Mouse (Mus musculus): ENCODE measurements at regions not wholly inside any gene's neighbourhood (a gene's known extent, or its start where the extent isn't known, plus 50 kb on each side); places are given as distances from the start of the nearest gene placed in this dataset.

DNA sequence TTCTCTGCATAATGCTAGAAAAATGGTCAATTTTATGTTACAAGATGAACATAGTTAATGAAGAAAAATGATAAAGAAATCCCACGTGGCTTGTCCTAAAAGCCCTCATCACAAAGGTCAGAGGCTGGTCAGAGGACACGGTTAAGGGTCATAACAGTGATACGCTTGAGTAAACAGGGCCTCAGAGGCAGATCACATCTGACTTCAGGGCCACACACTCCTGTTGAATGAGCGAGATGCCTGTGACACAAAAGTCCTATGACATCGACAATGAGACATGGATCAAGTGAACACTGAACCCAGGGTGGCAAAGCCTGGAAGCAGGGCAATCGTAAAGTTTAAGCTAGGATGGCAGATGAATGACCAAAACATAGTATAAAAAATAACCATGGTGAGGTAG lies 61.0 kb upstream of the Gm6993 start:
- Histone ChIP-seq H3K4me3 (replicated peaks) (no peak overlapping the region), H3K4me2 (no peak overlapping the region), H3K9ac (no peak overlapping the region), H3K27me3 (no peaks in the 10 kb centered on the region), H3K9me3 (replicated peaks) (no peaks in the 10 kb centered on the region), H3K36me3 (no peaks in the 10 kb centered on the region), H3K4me1 (replicated peaks) (no peaks in the 10 kb centered on the region), H3K27ac (no peak overlapping the region)
- WGBS (ENCODE audit: insufficient replicate concordance) = 59% methylated on average over 6 of the region's 6 CpGs
- no peak for DNase-seq
- ATAC-seq (ENCODE audit: low read depth) = no peak

DNA sequence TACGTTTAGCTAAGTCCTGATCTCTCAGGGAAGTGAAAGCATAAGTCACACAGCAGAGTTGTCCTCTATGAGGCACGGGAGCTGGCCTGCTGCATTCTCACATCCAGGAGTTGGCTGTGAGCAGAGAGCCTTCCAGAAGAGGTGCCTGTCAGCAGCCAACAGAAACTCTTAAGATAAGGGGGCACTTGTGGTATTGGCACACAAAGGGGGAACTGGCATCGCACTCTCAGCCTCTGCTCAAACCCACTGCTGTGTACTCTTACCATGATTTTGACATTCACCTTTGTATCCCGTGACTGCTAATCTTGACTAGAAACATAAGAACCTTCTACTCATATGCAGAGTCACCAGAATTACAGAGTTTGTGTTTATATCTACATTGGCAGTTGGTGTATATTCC lies 56.9 kb upstream of the Gm6993 start:
- no peaks in the 10 kb centered on the region for H3K4me1 ChIP-seq (replicated peaks)
- ATAC-seq (ENCODE audit: low read depth) = no peak

DNA sequence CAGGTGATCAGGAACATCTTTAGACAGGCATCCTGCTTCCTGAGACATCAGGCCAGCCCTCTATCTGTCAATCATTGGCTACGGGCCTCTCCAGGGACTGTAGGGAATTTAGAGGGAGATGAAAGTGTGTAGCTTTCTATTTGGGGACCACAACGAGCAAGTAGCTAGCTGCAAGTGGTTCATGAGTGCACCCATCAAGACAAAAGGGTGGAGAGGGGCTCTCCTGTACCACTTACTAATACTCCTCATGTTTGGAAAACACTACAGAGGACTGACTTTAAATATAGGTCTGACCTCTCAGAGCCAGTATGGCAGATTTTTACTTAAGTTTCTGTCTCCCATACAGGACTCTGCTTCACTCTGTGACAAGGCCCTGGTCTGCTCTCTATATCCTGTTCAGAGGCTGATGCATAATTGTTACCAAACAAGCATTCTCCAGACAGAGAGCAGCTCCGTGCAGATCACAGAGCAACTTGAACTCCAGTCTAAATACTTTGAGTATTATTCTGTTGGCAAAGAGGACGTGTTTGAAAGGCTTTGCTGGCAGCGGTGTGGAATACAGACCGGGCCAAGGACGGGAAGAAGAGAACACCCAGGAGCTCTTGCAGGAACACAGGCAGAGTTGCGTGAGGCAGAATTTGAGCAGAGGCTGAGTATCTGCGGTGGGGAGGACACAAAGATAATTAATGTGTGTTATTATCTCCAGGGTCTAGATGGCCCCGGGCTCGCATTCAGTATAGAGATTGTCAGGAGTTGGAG lies 56.2 kb upstream of the Gm6993 start:
- no peak overlapping the region for H3K27ac ChIP-seq
- DNase-seq = no peak
- no peak overlapping the region for H3K9ac ChIP-seq
- 59% methylated on average over 11 of the region's 11 CpGs for WGBS (ENCODE audit: insufficient replicate concordance)
- no peaks in the 10 kb centered on the region for H3K9me3 ChIP-seq (replicated peaks)
- H3K36me3 ChIP-seq = no peaks in the 10 kb centered on the region
- ATAC-seq (ENCODE audit: low read depth) = no peak
- no peaks in the 10 kb centered on the region for H3K27me3 ChIP-seq
- no peak overlapping the region for H3K4me3 ChIP-seq (replicated peaks)
- H3K4me2 ChIP-seq = no peak overlapping the region
- no peaks in the 10 kb centered on the region for H3K4me1 ChIP-seq (replicated peaks)

More for the DNA sequence above, 56.9 kb upstream of the Gm6993 start:
- Histone ChIP-seq H3K4me3 (replicated peaks) (no peak overlapping the region), H3K9me3 (replicated peaks) (no peaks in the 10 kb centered on the region), H3K9ac (no peak overlapping the region), H3K36me3 (no peaks in the 10 kb centered on the region), H3K4me2 (no peak overlapping the region), H3K27ac (no peak overlapping the region), H3K27me3 (no peaks in the 10 kb centered on the region)
- no peak for DNase-seq
- WGBS (ENCODE audit: insufficient replicate concordance) = 61% methylated on average over 4 of the region's 4 CpGs

DNA sequence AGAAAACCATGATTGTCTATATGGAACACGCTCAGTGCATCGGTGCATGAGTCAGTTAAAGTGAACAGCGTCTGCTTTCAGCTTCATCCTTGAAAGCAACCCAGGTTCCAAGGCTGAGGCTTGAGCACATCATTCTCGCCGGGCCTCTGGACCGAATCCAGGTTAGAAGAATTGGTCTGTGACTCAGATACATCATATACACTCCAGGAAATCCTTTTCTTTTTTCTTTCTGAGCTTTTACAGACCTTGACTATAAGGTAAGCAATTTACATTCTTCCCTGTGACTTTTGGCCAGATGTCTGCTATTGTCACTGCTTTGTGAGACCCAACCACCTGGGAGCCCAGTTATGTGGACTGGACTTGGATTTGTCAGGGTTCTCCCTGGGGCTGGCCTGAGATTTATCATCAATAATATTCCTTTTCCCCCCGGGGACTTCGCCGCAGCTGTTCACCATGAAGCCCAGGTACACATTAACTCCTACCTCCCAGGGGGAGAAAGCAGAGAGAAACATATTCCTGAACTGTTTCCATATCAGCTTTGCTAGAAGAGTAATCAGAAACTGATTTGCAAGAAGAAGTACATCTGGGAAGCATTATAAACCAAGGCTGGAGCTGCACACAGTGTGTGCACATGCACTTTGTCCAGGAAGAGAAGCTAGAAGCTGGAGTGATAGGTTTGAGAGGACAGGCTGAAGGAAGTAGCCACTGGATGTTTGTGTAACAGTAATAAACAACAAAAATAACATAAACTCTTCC lies 55.2 kb upstream of the Gm6993 start:
- ATAC-seq (ENCODE audit: low read depth) (no peak), DNase-seq (no peak)
- Histone ChIP-seq H3K9ac (no peak overlapping the region), H3K4me3 (replicated peaks) (no peak overlapping the region), H3K4me1 (replicated peaks) (no peaks in the 10 kb centered on the region), H3K9me3 (replicated peaks) (no peaks in the 10 kb centered on the region), H3K27ac (no peak overlapping the region), H3K36me3 (no peaks in the 10 kb centered on the region), H3K4me2 (no peak overlapping the region), H3K27me3 (no peaks in the 10 kb centered on the region)
- 70% methylated on average over 9 of the region's 9 CpGs for WGBS (ENCODE audit: insufficient replicate concordance)

DNA sequence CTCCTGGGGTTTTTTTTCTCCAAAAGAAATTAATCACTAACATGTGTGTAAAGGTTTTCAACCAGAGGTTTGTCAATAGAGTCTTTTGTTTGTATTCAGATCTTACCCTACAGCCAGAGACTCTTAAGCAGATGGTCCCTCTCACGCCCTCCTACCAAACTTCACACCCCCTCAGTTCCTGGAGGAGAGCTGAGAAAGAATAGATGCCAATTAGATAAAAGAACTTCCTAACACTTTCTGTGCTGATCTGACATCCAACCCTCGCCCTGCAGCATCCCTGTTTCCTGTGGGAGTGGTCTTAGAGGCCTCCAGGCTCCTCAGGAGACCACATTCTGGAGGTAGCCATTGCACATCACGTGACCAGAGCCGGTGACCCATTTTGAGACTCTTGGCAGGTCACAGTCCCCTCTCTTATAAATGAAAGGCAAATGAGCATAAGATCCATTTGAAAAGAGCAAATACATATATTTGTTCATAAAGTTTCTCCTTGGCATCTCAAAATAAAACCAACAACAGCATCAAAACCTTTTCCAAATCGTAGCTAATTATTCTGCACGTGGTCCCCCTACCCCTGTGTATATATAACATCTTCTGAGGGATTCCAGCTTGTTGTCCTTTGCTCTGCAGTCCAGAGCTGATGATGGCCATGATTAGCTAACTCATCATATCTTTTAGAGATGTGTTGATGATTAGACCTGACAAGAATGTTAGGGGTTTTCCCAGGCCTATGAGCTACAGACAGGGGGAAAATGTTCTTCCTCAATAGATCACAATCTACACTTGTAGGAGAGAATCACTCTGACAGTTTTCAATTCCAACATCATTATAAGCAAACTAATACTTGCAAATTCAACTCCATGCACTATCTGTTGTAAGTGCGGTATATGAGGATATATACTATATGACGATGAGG lies 54.4 kb upstream of the Gm6993 start:
- WGBS (ENCODE audit: insufficient replicate concordance) = 49% methylated on average over 8 of the region's 8 CpGs
- no peak overlapping the region for H3K4me3 ChIP-seq (replicated peaks)
- H3K4me2 ChIP-seq = no peak overlapping the region
- no peaks in the 10 kb centered on the region for H3K27me3 ChIP-seq
- H3K36me3 ChIP-seq = no peaks in the 10 kb centered on the region
- DNase-seq = no peak
- H3K27ac ChIP-seq = no peak overlapping the region
- no peak overlapping the region for H3K9ac ChIP-seq
- H3K4me1 ChIP-seq (replicated peaks) = no peaks in the 10 kb centered on the region
- no peak for ATAC-seq (ENCODE audit: low read depth)
- no peaks in the 10 kb centered on the region for H3K9me3 ChIP-seq (replicated peaks)

DNA sequence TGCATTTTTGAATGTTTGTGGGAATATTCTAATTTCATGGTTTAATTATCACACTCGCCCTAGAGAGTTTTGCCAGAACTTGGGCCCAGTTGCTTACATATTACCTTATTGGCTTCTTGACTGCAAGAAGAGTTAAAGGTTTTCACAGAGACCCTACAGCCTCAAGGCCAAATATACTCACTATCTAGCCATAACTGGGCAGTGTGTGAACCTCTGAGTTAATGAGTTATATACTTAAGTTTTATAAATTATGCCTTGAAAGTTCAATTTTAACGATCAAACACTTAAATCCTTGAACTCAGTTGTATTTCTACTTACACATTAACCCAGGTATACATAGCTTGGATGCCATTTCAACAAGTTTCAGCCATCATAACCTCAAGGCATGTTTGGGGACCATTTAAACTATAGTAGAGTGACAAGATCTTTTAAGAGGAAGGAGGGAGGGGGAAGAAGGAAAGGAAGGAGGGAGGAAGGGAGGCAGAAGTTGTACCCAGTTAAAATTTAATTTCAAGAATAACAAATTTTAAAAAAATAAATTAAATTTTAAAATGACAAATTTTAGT lies 52.5 kb upstream of the Gm6993 start:
- no peak overlapping the region for H3K4me2 ChIP-seq
- WGBS (ENCODE audit: insufficient replicate concordance) = 75% methylated on average over 2 of the region's 2 CpGs
- no peak for ATAC-seq (ENCODE audit: low read depth)

DNA sequence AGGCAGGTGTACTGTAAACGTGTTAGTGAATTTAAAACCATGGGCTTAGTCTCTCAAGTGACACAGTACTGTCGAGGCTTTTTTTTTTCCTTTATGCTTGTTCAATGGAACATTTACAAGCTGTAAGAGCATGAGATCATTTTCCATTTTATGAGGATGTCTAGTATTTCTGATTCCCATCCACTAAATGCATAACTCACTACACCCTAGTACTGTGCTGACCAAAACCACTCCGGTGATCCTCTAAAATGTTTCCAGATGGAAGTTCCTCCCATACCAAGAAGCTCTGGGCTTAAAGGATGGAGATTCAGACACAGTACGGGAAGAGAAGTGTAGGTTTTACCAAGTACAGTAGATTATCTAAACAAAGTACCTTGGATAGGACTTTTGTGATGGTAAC lies 50.3 kb upstream of the Gm6993 start:
- WGBS (ENCODE audit: insufficient replicate concordance) = 67% methylated on average over 4 of the region's 4 CpGs
- no peaks in the 10 kb centered on the region for H3K27me3 ChIP-seq
- H3K4me1 ChIP-seq (replicated peaks) = no peaks in the 10 kb centered on the region
- no peak for DNase-seq
- no peak for ATAC-seq (ENCODE audit: low read depth)
- H3K9ac ChIP-seq = no peak overlapping the region
- no peak overlapping the region for H3K4me3 ChIP-seq (replicated peaks)
- no peak overlapping the region for H3K4me2 ChIP-seq
- H3K9me3 ChIP-seq (replicated peaks) = no peaks in the 10 kb centered on the region
- no peaks in the 10 kb centered on the region for H3K36me3 ChIP-seq
- no peak overlapping the region for H3K27ac ChIP-seq

More for the DNA sequence above, 52.5 kb upstream of the Gm6993 start:
- Histone ChIP-seq H3K4me1 (replicated peaks) (no peaks in the 10 kb centered on the region), H3K4me3 (replicated peaks) (no peak overlapping the region), H3K27me3 (no peaks in the 10 kb centered on the region), H3K27ac (no peak overlapping the region), H3K36me3 (no peaks in the 10 kb centered on the region), H3K9ac (no peak overlapping the region), H3K9me3 (replicated peaks) (no peaks in the 10 kb centered on the region)
- no peak for DNase-seq
